Mouse (Mus musculus): ENCODE measurements at regions not wholly inside any gene's neighbourhood (a gene's known extent, or its start where the extent isn't known, plus 50 kb on each side); places are given as distances from the start of the nearest gene placed in this dataset.
A peak's percentile ranks its signal among the peaks of the same experiment; 100 is the strongest.

DNA sequence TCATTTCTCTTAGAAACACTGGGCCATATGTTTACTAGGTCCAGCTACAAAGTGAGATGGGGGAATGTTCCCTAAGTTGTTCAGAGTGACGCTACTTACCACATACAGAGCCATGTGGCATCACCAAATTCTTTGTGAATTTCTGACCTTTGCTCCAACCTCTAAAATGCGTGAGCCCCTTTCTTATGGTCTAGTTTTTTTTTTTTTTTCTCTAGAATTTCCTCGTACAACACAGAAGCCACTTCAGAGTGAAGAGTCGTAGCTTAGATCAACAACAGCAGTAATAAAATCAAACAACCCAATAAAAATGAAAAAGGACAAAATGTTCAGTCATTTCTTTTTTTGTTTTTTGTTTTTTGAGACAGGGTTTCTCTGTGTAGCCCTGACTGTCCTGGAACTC is 122.2 kb upstream of the Fggy start:
- no peak overlapping the region for H3K4me3 ChIP-seq (replicated peaks in 1 of 3; ENCODE audit: low read depth in 2 of 3, low read length in 2 of 3, poor library complexity in 1 of 3)
- no peak for DNase-seq (ENCODE audit: extremely low read depth)
- H3K9ac ChIP-seq (ENCODE audit: insufficient read depth, low read depth) = no peak overlapping the region
- H3K4me1 ChIP-seq (ENCODE audit: control insufficient read depth in 1 of 2, insufficient read depth in 2 of 2) = peaks cover 2 to 5% of the 10 kb centered on the region in 2 experiments; a peak in 3 of 4 replicates
- H3K27me3 ChIP-seq (replicated peaks) = no peaks in the 10 kb centered on the region
- no peaks in the 10 kb centered on the region for H3K36me3 ChIP-seq (replicated peaks in 1 of 2; ENCODE audit: control insufficient read depth in 1 of 2, insufficient read depth in 1 of 2, low read length in 1 of 2)
- in situ Hi-C loops (cut with MboI; ENCODE audit: low pct_ligation_motif_present, low pct_unique_long_range_greater_than_20kb, low sequenced_read_pairs) = no loop called here
- H3K9me3 ChIP-seq (replicated peaks; ENCODE audit: low read length) = no peaks in the 10 kb centered on the region
- H3K4me2 ChIP-seq (ENCODE audit: insufficient read depth, low read depth, poor library complexity, severe bottlenecking) = no peak overlapping the region
- no peaks in the 10 kb centered on the region for H3K79me2 ChIP-seq (replicated peaks; ENCODE audit: control insufficient read depth, extremely low read depth, insufficient read depth, poor library complexity, severe bottlenecking)
- H3K27ac ChIP-seq (ENCODE audit: insufficient read depth, low read depth) = no peak overlapping the region
- dilution Hi-C loops (cut with MboI; ENCODE audit: extremely low pct_ligation_motif_present, extremely low pct_unique_long_range_greater_than_20kb, low sequenced_read_pairs) = no loop called here
- TF ChIP-seq RCOR1 (conservative IDR thresholded peaks at IDR 0.05; ENCODE audit: low read depth, low read length) (no peak), JUND (conservative IDR thresholded peaks at IDR 0.05; ENCODE audit: low read depth, low read length) (no peak), POLR2AphosphoS2 (IDR thresholded peaks at IDR 0.05; ENCODE audit: low read depth, low read length) (no peak), MAFK (IDR thresholded peaks at IDR 0.05; ENCODE audit: insufficient replicate concordance, low read length) (no peak), ZKSCAN1 (IDR thresholded peaks at IDR 0.05; ENCODE audit: borderline replicate concordance, low read depth, low read length) (no peak), BHLHE40 (IDR thresholded peaks at IDR 0.05; ENCODE audit: low read depth, low read length) (no peak)

DNA sequence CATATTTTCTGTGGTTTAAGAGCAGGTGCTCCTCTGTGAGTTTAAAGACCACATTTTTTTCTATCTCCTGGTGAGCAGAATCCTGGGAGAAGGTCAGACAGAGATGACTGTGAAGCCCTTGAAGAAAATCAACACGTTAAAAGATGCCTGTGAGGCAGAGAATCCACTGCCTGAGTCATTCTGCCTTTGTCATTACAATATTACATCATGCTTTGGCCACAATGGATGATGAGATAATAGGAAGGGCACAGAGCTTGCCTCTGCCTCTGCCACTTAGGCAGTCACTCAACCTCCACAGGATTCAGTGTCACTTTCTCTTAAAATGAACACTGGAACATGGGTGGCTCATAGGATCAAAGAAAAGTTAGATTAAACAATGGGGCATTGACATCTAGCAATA is 117.5 kb upstream of the Fggy start:
- Histone ChIP-seq H3K79me2 (replicated peaks; ENCODE audit: control insufficient read depth, extremely low read depth, insufficient read depth, poor library complexity, severe bottlenecking) (no peaks in the 10 kb centered on the region), H3K4me2 (ENCODE audit: insufficient read depth, low read depth, poor library complexity, severe bottlenecking) (no peak overlapping the region), H3K36me3 (replicated peaks in 1 of 2; ENCODE audit: control insufficient read depth in 1 of 2, insufficient read depth in 1 of 2, low read length in 1 of 2) (no peaks in the 10 kb centered on the region), H3K4me1 (ENCODE audit: control insufficient read depth in 1 of 2, insufficient read depth in 2 of 2) (peaks cover 2 to 19% of the 10 kb centered on the region in 2 experiments; a peak in 3 of 4 replicates), H3K27me3 (replicated peaks) (no peaks in the 10 kb centered on the region), H3K9ac (ENCODE audit: insufficient read depth, low read depth) (no peak overlapping the region), H3K27ac (ENCODE audit: insufficient read depth, low read depth) (no peak overlapping the region), H3K9me3 (replicated peaks; ENCODE audit: low read length) (no peaks in the 10 kb centered on the region), H3K4me3 (replicated peaks in 1 of 3; ENCODE audit: low read depth in 2 of 3, low read length in 2 of 3, poor library complexity in 1 of 3) (no peak overlapping the region)
- peak; percentile 40 for DNase-seq (ENCODE audit: extremely low read depth)
- no peak for TF ChIP-seq ZC3H11A (IDR thresholded peaks at IDR 0.05; ENCODE audit: low read depth, low read length)
- 0 out of 2 replicates have a peak, but pooled peaks have one; percentile 25 for TF ChIP-seq ETS1 (conservative IDR thresholded peaks at IDR 0.05; ENCODE audit: low read depth, low read length)
- dilution Hi-C loops (cut with MboI; ENCODE audit: extremely low pct_ligation_motif_present, extremely low pct_unique_long_range_greater_than_20kb, low sequenced_read_pairs) = no loop called here
- in situ Hi-C loops (cut with MboI; ENCODE audit: low pct_ligation_motif_present, low pct_unique_long_range_greater_than_20kb, low sequenced_read_pairs) = no loop called here

DNA sequence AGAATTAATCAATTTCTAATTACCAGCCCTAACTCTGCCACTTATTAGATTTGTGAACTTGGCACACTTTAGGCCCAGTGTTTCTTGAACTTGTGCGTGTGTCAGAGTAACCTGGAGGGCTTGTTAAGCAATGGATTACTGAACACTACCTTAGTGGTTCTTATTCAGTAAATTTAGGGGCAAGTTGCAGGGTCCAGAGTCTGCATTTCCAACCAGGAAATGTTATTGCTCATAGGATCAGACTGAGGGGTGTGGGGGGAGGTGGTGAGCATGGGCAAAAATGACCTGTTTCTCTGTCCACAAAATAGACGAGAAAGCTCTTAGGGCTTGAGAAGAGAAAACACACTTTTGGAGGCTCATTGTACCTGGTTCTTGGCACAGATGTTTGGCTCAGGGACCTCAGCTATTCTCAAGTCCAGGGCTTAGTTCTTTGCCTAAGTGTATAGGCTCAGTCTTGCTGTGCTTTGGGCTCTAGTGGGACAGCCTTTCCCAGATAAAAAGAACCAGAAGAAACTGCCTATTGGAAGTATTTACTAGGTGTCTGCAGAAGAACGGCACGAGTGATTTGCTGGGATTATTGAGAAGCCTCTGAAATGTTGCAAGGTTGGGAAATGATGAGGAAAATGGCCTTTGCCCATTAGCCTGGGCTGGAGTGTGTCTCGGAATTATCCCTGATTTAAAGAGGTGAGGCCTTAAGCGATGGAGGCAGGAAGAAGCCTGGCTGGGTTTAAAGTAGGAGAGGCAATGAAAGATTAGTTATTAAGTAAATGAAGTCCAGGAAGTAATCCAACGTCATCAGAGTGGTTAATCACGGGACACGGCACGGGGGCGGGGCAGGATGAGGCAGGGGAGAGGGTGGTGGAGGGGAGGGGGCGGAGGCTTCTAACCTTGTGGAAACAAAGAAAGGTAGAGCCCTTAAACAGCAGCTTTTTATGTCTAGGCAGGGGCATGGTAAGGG is 113.2 kb upstream of the Fggy start:
- Histone ChIP-seq H3K27me3 (replicated peaks) (no peaks in the 10 kb centered on the region), H3K4me2 (ENCODE audit: insufficient read depth, low read depth, poor library complexity, severe bottlenecking) (no peak overlapping the region), H3K36me3 (replicated peaks in 1 of 2; ENCODE audit: control insufficient read depth in 1 of 2, insufficient read depth in 1 of 2, low read length in 1 of 2) (no peaks in the 10 kb centered on the region), H3K9ac (ENCODE audit: insufficient read depth, low read depth) (no peak overlapping the region), H3K4me3 (replicated peaks in 1 of 3; ENCODE audit: low read depth in 2 of 3, low read length in 2 of 3, poor library complexity in 1 of 3) (no peak overlapping the region), H3K27ac (ENCODE audit: insufficient read depth, low read depth) (no peak overlapping the region), H3K4me1 (ENCODE audit: control insufficient read depth in 1 of 2, insufficient read depth in 2 of 2) (peaks cover 2 to 19% of the 10 kb centered on the region in 2 experiments; a peak in 3 of 4 replicates), H3K79me2 (replicated peaks; ENCODE audit: control insufficient read depth, extremely low read depth, insufficient read depth, poor library complexity, severe bottlenecking) (no peaks in the 10 kb centered on the region), H3K9me3 (replicated peaks; ENCODE audit: low read length) (no peaks in the 10 kb centered on the region)
- DNase-seq (ENCODE audit: extremely low read depth) = no peak
- TF ChIP-seq NELFE (IDR thresholded peaks at IDR 0.05; ENCODE audit: low read depth, low read length) (no peak), RAD21 (IDR thresholded peaks at IDR 0.05; ENCODE audit: low read depth, low read length) (no peak), ETS1 (conservative IDR thresholded peaks at IDR 0.05; ENCODE audit: low read depth, low read length) (no peak)
- in situ Hi-C loops (cut with MboI; ENCODE audit: low pct_ligation_motif_present, low pct_unique_long_range_greater_than_20kb, low sequenced_read_pairs) (no loop called here), dilution Hi-C loops (cut with MboI; ENCODE audit: extremely low pct_ligation_motif_present, extremely low pct_unique_long_range_greater_than_20kb, low sequenced_read_pairs) (no loop called here)
